Mouse (Mus musculus) limb, embryonic 13.5 days (tissue): ENCODE data around the gene Pepd. TPM values are rescaled to one million over a fixed set of nuclear protein-coding genes. Genes with fewer than 3 reads are reported as not detected.
"Not testable (repeated sequence)": the region's sequence is repeated elsewhere in the genome, so short reads cannot be mapped to it uniquely, and the experiment has no call there.

Experiments
- ATAC-seq: fragments of 200-750 bp; cut with Nextera tagmentation; 2 replicates; pipeline ENCODE4 v1.8.0; 2017; ENCODE audit warnings: low read depth, moderate number of reproducible peaks, moderate TSS enrichment; ENCODE audit not compliant: low FRiP score
- H3K27ac ChIP-seq: fragments of 300-500 bp; sonication (generic); 2 replicates; pipeline ENCODE4 v1.5.1; 2015; ENCODE audit warnings: inconsistent platforms, mild to moderate bottlenecking, moderate library complexity
- H3K27me3 ChIP-seq: fragments of 300-500 bp; sonication (generic); 2 replicates; pipeline ENCODE4 v1.6.1; 2015; ENCODE audit warnings: mild to moderate bottlenecking, inconsistent platforms
- H3K36me3 ChIP-seq: fragments of 300-500 bp; sonication (generic); 2 replicates; pipeline ENCODE4 v1.6.1; 2015; ENCODE audit warnings: inconsistent platforms, mild to moderate bottlenecking, moderate library complexity
- H3K4me1 ChIP-seq: fragments of 300-500 bp; sonication (generic); 2 replicates; pipeline ENCODE4 v1.6.1; 2015; ENCODE audit warnings: inconsistent platforms
- H3K4me2 ChIP-seq: fragments of 300-500 bp; sonication (generic); replicated peaks from 2 replicates; pipeline ENCODE4 v1.6.1; 2015; ENCODE audit warnings: inconsistent platforms, mild to moderate bottlenecking, moderate library complexity
- H3K4me3 ChIP-seq: fragments of 300-500 bp; sonication (generic); 2 replicates; pipeline ENCODE4 v1.5.1; 2015; ENCODE audit warnings: moderate library complexity, mild to moderate bottlenecking, inconsistent platforms
- H3K9ac ChIP-seq: fragments of 300-500 bp; sonication (generic); 2 replicates; pipeline ENCODE4 v1.6.1; 2015; ENCODE audit warnings: mild to moderate bottlenecking, inconsistent platforms
- H3K9me3 ChIP-seq: fragments of 300-500 bp; sonication (generic); 2 replicates; pipeline ENCODE4 v1.6.1; 2016; ENCODE audit warnings: inconsistent platforms
- WGBS: fragments of 180-500 bp; shearing (Covaris S2); methylation state at CpG from one replicate; pipeline ENCODE4 v1.1.7; 2015; 5-methylcytosine and 5-hydroxymethylcytosine counted together
- polyA plus RNA-seq: library from polyadenylated mRNA; unstranded; fragments of >200 nt; fragmentation: Nextera tagmentation; extraction: Ambion mirVana; gene quantifications from 2 replicates; pipeline ENCODE4 v1.2.1, GENCODE M21; 2015

Pepd gene
- polyA plus RNA-seq, 1 experiment from 2014 or later, result 62.6 TPM

GRCm38 (mm10) chr7:34971826-34972225, 59.6 kb downstream of the Pepd start:
- Histone ChIP-seq H3K4me2 (no peak overlapping the region), H3K9me3 (0 out of 2 replicates have a peak, but pooled peaks cover 8% of the 10 kb centered on the region), H3K27me3 (no peaks in the 10 kb centered on the region), H3K4me3 (no peak overlapping the region), H3K9ac (no peak overlapping the region), H3K27ac (peak overlapping the region; percentile 55; the same call in 1 of the 2 replicates), H3K4me1 (peaks cover 57% of the 10 kb centered on the region), H3K36me3 (peaks cover 17% of the 10 kb centered on the region)
- WGBS, result 19% methylated on average over 10 of the region's 10 CpGs
- ATAC-seq, result no peak

GRCm38 (mm10) chr7:34972990-34973440, 60.8 kb downstream of the Pepd start:
- Histone ChIP-seq H3K9ac (no peak overlapping the region), H3K4me2 (no peak overlapping the region), H3K4me3 (no peak overlapping the region), H3K36me3 (peaks cover 17% of the 10 kb centered on the region), H3K4me1 (peaks cover 53% of the 10 kb centered on the region), H3K27me3 (no peaks in the 10 kb centered on the region), H3K27ac (peak overlapping the region; percentile 49; the same call in 1 of the 2 replicates), H3K9me3 (0 out of 2 replicates have a peak, but pooled peaks cover 8% of the 10 kb centered on the region)
- 28% methylated on average over 4 of the region's 4 CpGs for WGBS
- ATAC-seq, result peak; percentile 74

GRCm38 (mm10) chr7:34973877-34974276, 61.7 kb downstream of the Pepd start:
- Histone ChIP-seq H3K9me3 (0 out of 2 replicates have a peak, but pooled peaks cover 8% of the 10 kb centered on the region), H3K27ac (no peak overlapping the region), H3K27me3 (no peaks in the 10 kb centered on the region), H3K4me3 (no peak overlapping the region), H3K9ac (no peak overlapping the region), H3K4me1 (peaks cover 53% of the 10 kb centered on the region), H3K36me3 (peaks cover 17% of the 10 kb centered on the region), H3K4me2 (no peak overlapping the region)
- WGBS, result 69% methylated on average over 2 of the region's 3 CpGs
- no peak for ATAC-seq

- no peak; the same call in 1 of the 2 replicates for ATAC-seq
- Histone ChIP-seq H3K4me3 (no peak overlapping the region), H3K9ac (no peak overlapping the region), H3K27ac (0 out of 2 replicates have a peak overlapping the region, but pooled peaks have one; percentile 10), H3K27me3 (no peaks in the 10 kb centered on the region), H3K4me2 (no peak overlapping the region), H3K9me3 (0 out of 2 replicates have a peak, but pooled peaks cover under 1% of the 10 kb centered on the region), H3K36me3 (peaks cover 4% of the 10 kb centered on the region), H3K4me1 (peaks cover 55% of the 10 kb centered on the region)
- WGBS, result 47% methylated on average over 12 of the region's 12 CpGs
Observed at GRCm38 (mm10) chr7:34975913-34976312, 63.7 kb downstream of the Pepd start.

- Histone ChIP-seq H3K4me1 (peaks cover 53% of the 10 kb centered on the region), H3K4me3 (no peak overlapping the region), H3K4me2 (no peak overlapping the region), H3K36me3 (0 out of 2 replicates have a peak, but pooled peaks cover 2% of the 10 kb centered on the region), H3K27me3 (no peaks in the 10 kb centered on the region), H3K9ac (no peak overlapping the region), H3K27ac (no peak overlapping the region), H3K9me3 (no peaks in the 10 kb centered on the region)
- 90% methylated on average over 4 of the region's 4 CpGs for WGBS
- no peak for ATAC-seq
Observed at GRCm38 (mm10) chr7:34977403-34977802, 65.2 kb downstream of the Pepd start.

- Histone ChIP-seq H3K36me3 (peaks cover 2% of the 10 kb centered on the region; the same call in 1 of the 2 replicates), H3K9me3 (no peaks in the 10 kb centered on the region), H3K4me3 (no peak overlapping the region), H3K4me1 (peaks cover 41% of the 10 kb centered on the region), H3K27ac (no peak overlapping the region), H3K27me3 (no peaks in the 10 kb centered on the region), H3K9ac (no peak overlapping the region), H3K4me2 (no peak overlapping the region)
- ATAC-seq, result peak; percentile 80
- WGBS, result 65% methylated on average over 10 of the region's 10 CpGs
Observed at GRCm38 (mm10) chr7:34981803-34982202, 69.6 kb downstream of the Pepd start.

GRCm38 (mm10) chr7:34982372-34982771, 70.2 kb downstream of the Pepd start:
- H3K4me1 ChIP-seq, result peaks cover 44% of the 10 kb centered on the region
- not testable (repeated sequence) for H3K9me3 ChIP-seq, H3K9ac ChIP-seq, H3K27me3 ChIP-seq, H3K4me3 ChIP-seq, H3K4me2 ChIP-seq, H3K36me3 ChIP-seq, H3K27ac ChIP-seq, ATAC-seq
- WGBS, result 82% methylated on average over 2 of the region's 2 CpGs

- no peak overlapping the region for H3K4me3 ChIP-seq
- H3K27ac ChIP-seq, result no peak overlapping the region
- peaks cover 2% of the 10 kb centered on the region; the same call in 1 of the 2 replicates for H3K36me3 ChIP-seq
- peaks cover 54% of the 10 kb centered on the region for H3K4me1 ChIP-seq
- H3K27me3 ChIP-seq, result no peaks in the 10 kb centered on the region
- H3K9me3 ChIP-seq, result no peaks in the 10 kb centered on the region
- H3K9ac ChIP-seq, result no peak overlapping the region
- 77% methylated on average over 4 of the region's 4 CpGs for WGBS
- ATAC-seq, result no peak
- H3K4me2 ChIP-seq, result no peak overlapping the region
Observed at GRCm38 (mm10) chr7:34983702-34984475, 71.7 kb downstream of the Pepd start.

- WGBS, result 49% methylated on average over 11 of the region's 11 CpGs
- no peak overlapping the region for H3K4me3 ChIP-seq
- H3K4me1 ChIP-seq, result peaks cover 54% of the 10 kb centered on the region
- H3K27ac ChIP-seq, result no peak overlapping the region; the same call in 1 of the 2 replicates
- H3K9me3 ChIP-seq, result no peaks in the 10 kb centered on the region
- ATAC-seq, result no peak
- H3K36me3 ChIP-seq, result peaks cover 2% of the 10 kb centered on the region; the same call in 1 of the 2 replicates
- no peak overlapping the region for H3K4me2 ChIP-seq
- no peak overlapping the region for H3K9ac ChIP-seq
- no peaks in the 10 kb centered on the region for H3K27me3 ChIP-seq
Observed at GRCm38 (mm10) chr7:34984526-34985133, 72.5 kb downstream of the Pepd start.

- 68% methylated on average over 9 of the region's 9 CpGs for WGBS
- peaks cover 7% of the 10 kb centered on the region for H3K36me3 ChIP-seq
- no peak overlapping the region for H3K4me2 ChIP-seq
- no peak for ATAC-seq
- H3K9ac ChIP-seq, result no peak overlapping the region
- H3K27me3 ChIP-seq, result no peaks in the 10 kb centered on the region
- H3K9me3 ChIP-seq, result no peaks in the 10 kb centered on the region
- H3K27ac ChIP-seq, result no peak overlapping the region; the same call in 1 of the 2 replicates
- H3K4me1 ChIP-seq, result peaks cover 54% of the 10 kb centered on the region
- no peak overlapping the region for H3K4me3 ChIP-seq
Observed at GRCm38 (mm10) chr7:34985216-34985615, 73.0 kb downstream of the Pepd start.

GRCm38 (mm10) chr7:34985646-34986045, 73.5 kb downstream of the Pepd start:
- no peak for ATAC-seq
- H3K4me3 ChIP-seq, result no peak overlapping the region

GRCm38 (mm10) chr7:34986575-34987150, 74.5 kb downstream of the Pepd start:
- H3K27ac ChIP-seq, result peak overlapping the region; percentile 59
- 0 out of 2 replicates have a peak overlapping the region, but pooled peaks have one; percentile 19 for H3K9ac ChIP-seq
- no peak overlapping the region for H3K4me3 ChIP-seq
- no peak for ATAC-seq
- H3K36me3 ChIP-seq, result peaks cover 7% of the 10 kb centered on the region
- peaks cover 50% of the 10 kb centered on the region for H3K4me1 ChIP-seq
- no peaks in the 10 kb centered on the region for H3K9me3 ChIP-seq
- no peaks in the 10 kb centered on the region for H3K27me3 ChIP-seq
- peak overlapping the region; percentile 17; the same call in 1 of the 2 replicates for H3K4me2 ChIP-seq
- 25% methylated on average over 7 of the region's 7 CpGs for WGBS

More at GRCm38 (mm10) chr7:34985646-34986045, 73.5 kb downstream of the Pepd start:
- Histone ChIP-seq H3K27me3 (no peaks in the 10 kb centered on the region), H3K9ac (no peak overlapping the region), H3K9me3 (no peaks in the 10 kb centered on the region), H3K4me2 (no peak overlapping the region), H3K4me1 (peaks cover 54% of the 10 kb centered on the region), H3K27ac (no peak overlapping the region; the same call in 1 of the 2 replicates), H3K36me3 (peaks cover 7% of the 10 kb centered on the region)
